Mouse (Mus musculus): Measurements from ENCODE around the gene Muc3a.

The Muc3a gene

GRCm38 (mm10) chr5:137212289-137212688, at the start of gene Muc3a:
Muc3a (minus strand) TSS chr5:137212389.
- no peak for DNase-seq (ENCODE audit: low read depth, low spot score)

GRCm38 (mm10) chr5:137211114-137211829, 917 bp downstream of the Muc3a start:
- peak; percentile 78 for DNase-seq (ENCODE audit: low read depth, low spot score)

- peak; percentile 59 for DNase-seq (ENCODE audit: low read depth, low spot score)
These were observed 1.5 kb downstream of the Muc3a start for GRCm38 (mm10) chr5:137210689-137211088.

GRCm38 (mm10) chr5:137205301-137205700, 6.9 kb downstream of the Muc3a start:
- no peak for DNase-seq (ENCODE audit: low read depth, low spot score)

- DNase-seq (ENCODE audit: low read depth, low spot score): no peak
These were observed 17.6 kb downstream of the Muc3a start for GRCm38 (mm10) chr5:137194488-137195120.

GRCm38 (mm10) chr5:137193279-137193952, 18.8 kb downstream of the Muc3a start:
- DNase-seq (ENCODE audit: low read depth, low spot score): no peak

GRCm38 (mm10) chr5:137189326-137189725, 22.9 kb downstream of the Muc3a start:
- DNase-seq (ENCODE audit: low read depth, low spot score): peak; percentile 59

GRCm38 (mm10) chr5:137185362-137185761, 26.8 kb downstream of the Muc3a start:
- DNase-seq (ENCODE audit: low read depth, low spot score): no peak

GRCm38 (mm10) chr5:137179646-137180374, 32.4 kb downstream of the Muc3a start:
- DNase-seq (ENCODE audit: low read depth, low spot score): no peak

- no peak for DNase-seq (ENCODE audit: low read depth, low spot score)
These were observed 38.2 kb downstream of the Muc3a start for GRCm38 (mm10) chr5:137173967-137174366.

- DNase-seq (ENCODE audit: low read depth, low spot score): peak; percentile 72
These were observed 39.6 kb downstream of the Muc3a start for GRCm38 (mm10) chr5:137172591-137172990.

GRCm38 (mm10) chr5:137171478-137171877, 40.7 kb downstream of the Muc3a start:
- DNase-seq (ENCODE audit: low read depth, low spot score): no peak

GRCm38 (mm10) chr5:137170836-137171380, 41.3 kb downstream of the Muc3a start:
- DNase-seq (ENCODE audit: low read depth, low spot score): no peak

- DNase-seq (ENCODE audit: low read depth, low spot score): no peak
These were observed 44.6 kb downstream of the Muc3a start for GRCm38 (mm10) chr5:137167539-137167938.

GRCm38 (mm10) chr5:137166012-137166411, 46.2 kb downstream of the Muc3a start:
- no peak for DNase-seq (ENCODE audit: low read depth, low spot score)

- DNase-seq (ENCODE audit: low read depth, low spot score): no peak
These were observed 50.3 kb downstream of the Muc3a start for GRCm38 (mm10) chr5:137161853-137162252.

GRCm38 (mm10) chr5:137159461-137159860, 52.7 kb downstream of the Muc3a start:
- peak; percentile 82 for DNase-seq (ENCODE audit: low read depth, low spot score)

Measured in ZHBTc4 (cell line).